Mouse (Mus musculus) monocyte, adult 2 months (primary cell): ENCODE results near the gene Zfp711.

Experiments
- DNase-seq, 2 experiments: peaks; one replicate each; pipeline ENCODE4 v3.0.0; 2022; ENCODE audit warnings: low spot score in 2 of 2, low read depth in 1 of 2

Zfp711 gene

DNA sequence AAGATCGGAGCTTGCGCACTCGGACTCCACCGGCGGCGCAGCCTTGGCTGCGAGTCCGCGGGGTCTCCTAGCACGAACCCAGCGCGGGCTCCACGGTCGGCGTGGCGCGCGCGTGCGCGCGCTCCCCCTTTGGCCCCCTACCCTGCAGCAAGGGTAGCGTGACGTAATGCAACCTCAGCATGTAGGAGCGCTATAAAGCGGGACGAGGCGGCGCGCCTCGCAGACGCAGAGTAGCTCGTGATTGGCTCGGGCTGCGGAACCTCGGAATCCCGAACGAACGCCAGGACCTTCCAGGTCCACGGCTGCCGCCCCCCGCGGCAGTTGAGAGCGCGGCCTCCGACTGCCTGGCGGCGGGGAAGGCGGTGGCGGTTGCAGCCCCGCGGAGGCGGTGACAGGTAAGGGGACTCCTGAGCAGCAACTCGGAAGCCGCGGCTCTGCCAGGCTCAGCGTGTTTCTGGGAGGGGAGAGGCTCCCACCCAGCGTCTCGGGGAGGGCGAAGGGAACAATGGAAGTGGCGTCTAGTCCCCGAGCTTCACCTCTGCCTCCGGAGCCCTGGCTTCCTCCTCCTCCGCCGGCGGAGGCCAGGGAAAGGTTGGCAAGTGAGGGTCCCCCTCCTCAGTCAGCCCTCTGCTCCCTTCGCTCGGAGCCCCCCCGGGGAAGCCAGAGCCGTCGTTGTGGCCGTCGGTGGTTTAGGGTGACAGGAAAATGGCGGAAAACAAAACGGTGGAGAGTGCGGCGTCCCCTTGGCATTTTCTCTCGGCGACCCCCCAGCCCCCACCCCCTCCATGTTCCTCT, at the start of gene Zfp711:
TSS of gene Zfp711 (plus strand) at position 16 of the 795 bp plus-strand sequence.
- no peak for DNase-seq

DNA sequence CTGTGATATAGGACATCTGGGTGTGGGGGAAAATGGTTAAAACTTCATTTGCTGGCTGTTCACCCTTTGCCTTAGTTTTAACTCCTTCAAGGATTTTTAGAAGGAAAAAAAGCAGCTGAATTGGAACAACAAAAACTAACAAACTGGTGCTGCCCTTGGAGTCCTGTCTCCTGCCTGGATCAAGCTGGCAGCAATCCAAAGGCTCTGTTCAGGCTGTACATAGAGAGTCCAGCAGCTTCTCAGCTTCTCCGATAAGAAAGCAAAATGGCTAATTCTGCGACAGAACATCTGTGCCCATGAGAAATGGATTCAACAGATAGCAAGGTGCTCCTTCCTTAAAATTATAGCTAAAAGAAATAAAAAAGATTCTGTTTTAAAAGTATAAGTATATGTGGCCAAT, 32.6 kb upstream of the Zfp711 start:
- no peak for DNase-seq

DNA sequence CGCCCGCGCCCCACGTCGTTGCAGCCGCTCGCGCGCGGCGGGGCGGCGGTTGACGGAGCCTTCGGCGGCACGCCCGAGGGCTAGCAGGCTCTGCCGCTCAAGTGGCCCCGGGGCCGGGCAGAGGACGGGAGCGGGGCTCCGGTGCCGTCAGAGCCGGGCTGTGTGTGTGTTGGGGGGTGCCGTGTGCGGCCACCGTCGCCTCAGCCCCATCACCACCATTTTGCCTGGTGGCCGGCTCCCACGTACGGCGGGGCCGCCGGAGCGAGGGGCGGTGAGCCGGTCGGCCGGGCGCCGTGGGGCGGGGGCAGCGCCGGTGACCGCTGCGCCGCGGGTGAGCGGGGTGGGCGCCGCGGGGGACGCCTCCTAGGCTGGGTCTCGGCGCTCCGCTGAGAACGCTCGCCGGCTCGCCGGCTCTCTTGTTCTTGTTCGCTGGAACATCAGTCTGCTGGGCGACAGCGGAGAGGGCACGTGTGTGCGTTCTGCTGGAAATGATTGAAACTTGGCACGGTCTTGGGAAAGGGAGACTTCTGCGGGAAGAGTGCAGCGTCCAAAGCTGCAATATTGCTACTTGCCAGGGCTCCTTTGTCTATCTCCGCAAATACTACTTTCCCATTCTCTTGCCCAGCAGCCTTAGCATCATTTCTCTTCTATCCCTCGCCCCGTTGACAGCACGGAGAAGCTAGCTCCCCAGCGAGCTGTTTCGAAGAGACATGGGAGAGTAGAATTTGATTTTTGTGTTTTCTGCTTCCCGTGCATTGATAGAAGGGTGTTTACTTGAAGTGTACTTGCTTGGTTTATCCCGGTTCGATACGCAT, 1.2 kb downstream of the Zfp711 start:
- no peak for DNase-seq

DNA sequence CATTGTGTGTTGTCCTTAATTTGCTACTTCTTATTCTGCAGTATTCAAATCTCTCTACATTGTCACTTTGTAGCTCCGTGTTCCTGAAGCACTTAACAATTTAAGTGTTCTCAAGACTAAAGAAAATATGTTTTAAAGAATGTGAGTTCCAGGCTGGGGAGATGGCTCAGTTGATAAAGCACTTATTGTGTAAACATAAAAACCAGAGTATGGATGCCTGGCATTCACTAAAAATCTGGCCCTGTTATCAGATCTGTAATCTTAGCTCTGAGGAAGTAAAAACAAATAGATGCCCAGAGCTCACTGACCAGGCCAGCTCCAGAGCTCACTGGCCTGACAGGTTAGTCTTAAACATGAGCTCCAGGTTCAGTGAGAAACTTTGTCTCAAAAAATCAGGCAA, 75.2 kb downstream of the Zfp711 start:
- no peak for DNase-seq

DNA sequence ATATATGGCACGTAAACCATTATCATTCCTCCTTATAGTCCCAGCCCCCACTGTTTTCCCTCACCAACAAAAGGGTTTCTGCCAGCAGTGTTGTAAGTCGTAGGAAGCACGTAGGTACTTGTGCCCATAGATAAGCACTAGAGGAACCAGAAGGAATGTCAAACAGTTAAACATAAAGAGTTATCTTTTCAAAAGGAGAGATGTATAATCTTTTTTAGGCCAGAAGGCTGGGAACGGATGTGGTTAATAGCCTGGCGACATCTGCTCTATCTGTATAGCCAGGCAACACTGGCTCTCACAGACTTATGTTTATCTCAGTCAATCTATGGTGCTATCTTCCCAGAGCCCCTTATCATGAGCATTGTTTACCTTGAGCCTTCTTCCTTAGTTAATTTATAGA, 80.3 kb downstream of the Zfp711 start:
- no peak for DNase-seq
